Mouse (Mus musculus) ES-E14 (cell line): Measurements from ENCODE around the gene Dpep3.

Source experiments
- CHD2 ChIP-seq: IDR thresholded peaks from 2 replicates; pipeline ENCODE4 v1.6.1; 2014; ENCODE audit warnings: mild to moderate bottlenecking, low read depth, low read length, inconsistent platforms
- HCFC1 ChIP-seq: IDR thresholded peaks from 2 replicates; pipeline ENCODE4 v1.6.1; 2012; ENCODE audit warnings: low read length, inconsistent platforms, borderline replicate concordance; ENCODE audit not compliant: insufficient read depth
- MAFK ChIP-seq: IDR thresholded peaks from 2 replicates; pipeline ENCODE4 v1.6.1; 2014; ENCODE audit warnings: mild to moderate bottlenecking, low read depth, low read length, inconsistent platforms; ENCODE audit not compliant: insufficient read depth
- ZC3H11A ChIP-seq: IDR thresholded peaks from 2 replicates; pipeline ENCODE4 v1.6.1; 2012; ENCODE audit warnings: low read depth, mild to moderate bottlenecking, inconsistent platforms, low read length, borderline replicate concordance
- ZNF384 ChIP-seq: IDR thresholded peaks from 2 replicates; pipeline ENCODE4 v1.6.1; 2012; ENCODE audit warnings: low read depth, low read length, inconsistent platforms

DNA sequence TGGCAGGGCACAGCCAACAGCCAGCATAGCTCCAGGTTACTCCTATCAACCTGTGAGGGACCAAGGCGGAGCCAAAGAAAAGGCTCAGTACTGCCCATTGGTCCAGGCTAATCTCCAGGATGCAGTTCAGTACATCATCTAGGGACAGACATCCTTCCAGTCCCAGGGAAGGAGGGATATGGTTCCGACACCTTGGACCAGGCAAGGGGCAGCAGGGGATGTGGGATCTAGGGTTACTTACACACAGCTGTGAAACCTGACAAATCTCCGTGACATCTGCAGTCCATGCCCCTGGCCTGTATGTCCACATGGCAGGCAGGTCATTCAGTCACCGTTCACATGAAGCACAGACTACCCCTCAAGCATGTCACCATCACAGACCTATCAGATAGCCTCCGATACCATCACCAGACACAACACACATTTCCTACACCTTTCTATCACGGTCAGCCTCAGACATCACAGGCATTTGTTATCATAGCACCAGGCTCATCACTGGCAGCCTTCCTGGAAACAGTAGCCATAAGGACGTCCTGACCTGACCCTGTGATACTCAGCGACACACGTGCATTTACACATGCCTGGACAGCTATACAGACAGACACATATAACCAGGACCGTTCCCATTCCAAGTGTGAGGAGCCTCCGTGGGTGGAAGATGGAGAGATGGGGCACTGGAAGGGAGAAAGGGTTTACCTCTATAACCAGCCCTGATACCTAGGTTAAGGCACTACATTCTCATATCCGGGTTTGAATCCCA lies 14.5 kb downstream of the Dpep3 start:
- TF ChIP-seq MAFK, result no peak
- no peak for TF ChIP-seq ZNF384
- TF ChIP-seq ZC3H11A, result no peak
- TF ChIP-seq HCFC1, result no peak
- no peak for TF ChIP-seq CHD2
